Mouse (Mus musculus) cerebellum, adult 11-12 months (tissue): ENCODE results near the gene Gm16253.

Experiments
- DNase-seq: peaks from one replicate; pipeline ENCODE4 v3.0.0; 2022

Gene Gm16253

GRCm38 (mm10) chr3:96558159-96558558 is 18.6 kb upstream of the Gm16253 start:
- DNase-seq = no peak

GRCm38 (mm10) chr3:96558668-96559196 is 18.1 kb upstream of the Gm16253 start:
- no peak for DNase-seq

DNA sequence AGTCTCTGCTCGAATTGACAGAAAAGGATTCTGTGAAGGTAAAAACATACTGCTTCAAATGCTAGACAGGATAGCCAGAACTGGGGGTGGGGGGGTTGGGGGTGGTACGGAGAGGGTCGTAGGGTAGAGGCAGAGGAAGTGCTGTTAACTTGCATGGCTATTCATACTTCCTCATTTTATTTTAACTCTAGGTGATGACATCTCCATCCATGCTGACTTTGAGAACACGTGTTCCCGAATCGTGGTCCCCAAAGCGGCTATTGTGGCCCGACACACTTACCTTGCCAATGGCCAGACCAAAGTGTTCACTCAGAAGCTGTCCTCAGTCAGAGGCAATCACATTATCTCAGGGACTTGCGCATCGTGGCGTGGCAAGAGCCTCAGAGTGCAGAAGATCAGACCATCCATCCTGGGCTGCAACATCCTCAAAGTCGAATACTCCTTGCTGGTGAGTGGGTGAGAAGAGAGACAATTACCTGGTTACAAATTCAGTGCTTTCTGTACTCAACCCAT is 17.3 kb upstream of the Gm16253 start:
- no peak for DNase-seq

GRCm38 (mm10) chr3:96559911-96560850 is 16.6 kb upstream of the Gm16253 start:
- no peak for DNase-seq

DNA sequence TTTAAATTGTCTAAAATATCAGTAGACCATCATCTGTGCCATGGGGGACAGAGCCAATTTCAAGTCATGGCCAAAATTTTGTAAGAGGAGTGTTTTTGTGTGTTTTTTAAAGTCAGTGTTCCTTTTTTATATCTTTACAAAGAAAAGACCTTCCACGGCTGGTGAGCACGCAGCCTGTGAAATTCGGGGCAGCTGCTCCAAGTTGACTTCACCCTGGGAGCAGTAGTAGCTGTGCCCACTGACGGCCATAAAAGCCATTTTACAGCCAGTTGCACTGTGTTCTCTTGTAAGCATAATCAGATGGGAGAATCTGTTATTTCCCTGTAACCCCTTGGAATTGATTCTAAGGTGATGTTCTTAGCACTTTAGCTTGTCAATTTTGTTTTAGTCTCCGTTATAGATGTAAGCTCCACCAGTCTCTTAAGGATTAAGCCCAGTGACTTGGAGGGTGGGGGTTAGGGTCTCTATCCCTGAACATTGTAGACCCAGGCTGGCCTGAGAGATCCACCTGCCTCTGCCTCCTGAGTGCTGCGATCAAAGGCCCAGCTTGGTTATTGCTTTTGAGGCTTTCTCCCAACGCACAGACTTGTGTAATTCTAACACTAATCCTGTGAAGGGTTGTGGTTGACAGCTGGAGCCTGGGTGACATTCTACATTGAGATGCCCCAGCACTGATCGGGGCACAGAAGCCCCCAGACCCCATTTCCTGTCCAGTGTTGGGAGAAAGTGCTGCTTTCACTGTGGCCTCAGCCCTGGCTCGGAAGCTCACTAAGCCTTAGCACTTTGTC is 15.7 kb upstream of the Gm16253 start:
- no peak for DNase-seq

DNA sequence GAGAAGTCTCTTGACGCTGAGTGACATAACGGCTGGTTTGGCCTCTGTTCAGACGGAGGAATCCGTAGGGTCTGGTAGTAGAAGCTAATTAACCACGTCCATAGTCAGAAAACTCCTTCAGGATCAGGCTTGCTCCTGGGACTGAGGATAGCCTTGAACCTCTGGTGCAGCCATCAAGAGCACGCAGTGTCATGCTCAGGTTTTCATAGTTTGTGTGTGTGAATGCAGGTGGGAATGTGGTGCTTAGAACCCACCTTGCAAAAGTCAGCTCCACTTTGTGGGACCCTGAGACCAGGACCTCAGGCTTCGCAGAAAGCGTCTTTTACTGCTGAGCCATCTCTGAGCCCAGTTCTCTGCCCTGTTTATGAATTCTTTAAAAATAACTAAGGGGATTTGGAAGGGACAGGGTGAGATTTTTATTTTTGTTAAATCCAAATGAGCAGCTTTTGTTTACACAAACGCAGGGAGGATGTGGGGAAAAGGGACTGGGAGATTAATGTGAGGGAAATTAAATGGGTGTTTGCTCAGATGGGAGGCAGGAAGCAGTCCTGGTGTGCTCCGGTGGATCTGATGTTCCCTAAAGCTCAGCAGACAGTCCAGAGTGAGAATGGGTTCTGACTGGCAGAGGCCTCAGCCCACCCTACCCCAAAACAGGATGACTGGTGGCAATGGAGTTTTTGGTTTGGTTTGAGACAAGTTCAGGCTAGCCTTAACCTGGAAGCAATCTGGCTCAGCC is 14.7 kb upstream of the Gm16253 start:
- no peak for DNase-seq

GRCm38 (mm10) chr3:96563267-96563666 is 13.5 kb upstream of the Gm16253 start:
- DNase-seq = no peak

- DNase-seq = no peak
These were observed 12.7 kb upstream of the Gm16253 start for GRCm38 (mm10) chr3:96563911-96564632.

DNA sequence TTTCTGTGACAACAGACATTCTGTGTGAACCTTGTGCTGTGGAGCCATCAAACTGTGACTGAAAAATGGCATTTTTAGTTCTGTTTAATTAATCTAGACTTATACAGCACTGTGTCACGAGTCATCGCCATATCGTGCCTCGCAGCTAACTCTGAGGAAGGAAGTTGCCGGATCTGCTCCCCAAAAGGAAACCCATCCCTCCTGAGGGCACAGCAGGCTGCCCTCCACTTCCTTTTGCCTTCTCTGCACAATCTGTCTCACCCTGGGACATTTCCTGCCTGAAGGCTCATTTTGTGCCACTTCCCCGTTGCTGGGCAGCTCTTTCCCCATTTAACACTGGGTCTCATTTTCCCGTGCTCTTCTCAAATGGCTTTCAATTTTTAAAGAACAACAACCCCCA is 12.2 kb upstream of the Gm16253 start:
- DNase-seq = no peak

DNA sequence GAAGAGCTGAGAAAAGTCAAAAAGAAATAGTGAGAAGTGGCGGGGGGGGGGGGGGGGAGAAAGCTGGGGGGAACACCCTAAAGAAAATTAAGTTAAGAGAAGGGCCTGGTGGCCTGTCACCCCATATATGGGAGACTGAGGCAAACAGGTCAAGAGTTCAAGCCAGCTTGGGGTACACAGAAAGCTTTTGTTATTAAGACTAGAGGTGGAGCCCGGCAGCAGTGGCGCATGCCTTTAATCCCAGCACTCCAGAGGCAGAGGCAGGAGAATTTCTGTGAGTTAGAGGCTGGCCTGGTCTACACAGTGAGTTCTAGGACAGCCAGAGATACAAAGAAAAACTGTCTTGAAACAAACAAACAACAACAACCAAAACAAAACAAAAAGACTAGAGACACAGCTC is 11.7 kb upstream of the Gm16253 start:
- DNase-seq = no peak

DNA sequence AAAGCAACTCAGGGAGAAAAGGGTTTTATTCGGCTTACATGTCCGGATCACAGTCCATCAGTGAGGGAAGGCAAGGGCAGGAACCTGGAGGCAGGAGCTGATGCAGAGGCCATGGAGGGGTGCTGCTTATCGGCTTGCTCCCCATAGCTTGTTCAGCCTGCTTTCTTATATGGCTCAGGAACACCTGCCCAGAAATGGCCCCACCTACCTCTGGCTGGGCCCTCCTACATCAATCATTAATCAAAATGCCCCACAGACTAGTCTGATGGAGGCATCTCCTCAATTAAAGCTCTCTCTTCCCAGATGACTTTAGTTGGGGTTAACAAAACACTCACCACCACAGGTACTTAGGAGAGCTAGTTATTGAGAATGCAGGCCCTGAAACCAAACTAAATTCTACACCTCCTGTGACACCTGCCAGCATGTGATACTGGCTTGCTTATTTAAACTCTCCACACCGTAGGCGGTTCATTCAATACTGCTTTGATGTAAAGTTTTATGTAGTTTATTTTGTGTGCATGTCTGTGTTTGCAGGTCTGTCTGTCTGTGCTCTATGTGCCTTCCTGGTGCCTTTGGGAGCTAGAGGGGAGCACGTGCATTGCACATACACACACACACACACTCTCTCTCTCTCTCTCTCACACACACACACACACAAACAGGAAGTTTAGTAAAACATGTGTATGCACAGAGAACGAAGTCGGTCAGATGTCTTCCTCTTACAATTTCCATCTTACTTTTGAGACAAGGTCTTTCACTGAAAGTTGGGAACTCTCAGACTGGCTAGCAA is 9.9 kb upstream of the Gm16253 start:
- no peak for DNase-seq

DNA sequence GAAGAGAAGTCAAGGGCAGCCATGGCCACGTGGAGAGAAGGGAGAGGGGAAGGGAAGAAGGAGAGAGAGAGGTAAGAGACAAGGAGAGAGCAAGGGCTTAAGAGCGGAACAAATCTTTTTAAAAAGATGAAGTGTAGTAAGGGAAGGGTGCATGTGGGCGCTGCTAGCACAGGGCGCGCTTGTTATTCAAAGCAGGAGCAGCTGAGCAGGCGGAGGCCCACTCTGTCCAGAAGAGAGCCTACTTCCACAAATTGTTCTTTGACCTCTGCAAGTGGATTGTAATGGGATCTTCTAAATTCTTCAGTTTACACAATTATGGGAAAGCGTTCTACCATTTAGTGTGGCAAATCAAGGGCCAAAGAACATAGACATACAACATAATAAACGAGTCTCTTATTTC is 8.2 kb upstream of the Gm16253 start:
- DNase-seq = no peak

DNA sequence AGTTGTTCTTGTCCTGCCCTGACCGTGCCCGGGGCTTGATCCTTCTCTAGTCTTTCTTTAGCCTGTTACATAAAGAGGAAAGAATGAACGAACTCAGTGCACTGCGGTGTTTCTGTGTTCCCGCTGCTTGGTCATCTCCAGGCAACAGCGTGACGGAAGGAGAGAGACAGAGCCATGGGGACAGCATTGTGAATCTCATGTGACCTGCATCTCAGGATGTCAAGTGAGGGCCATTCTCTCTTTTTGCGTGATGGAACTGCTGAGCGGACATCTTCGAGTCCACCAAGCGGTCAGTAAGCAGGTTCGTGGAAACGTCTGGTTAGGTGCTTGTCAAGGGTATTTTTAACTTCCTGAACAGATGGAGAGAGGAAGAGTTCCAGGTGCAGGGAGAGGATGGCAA is 7.3 kb upstream of the Gm16253 start:
- no peak for DNase-seq

DNA sequence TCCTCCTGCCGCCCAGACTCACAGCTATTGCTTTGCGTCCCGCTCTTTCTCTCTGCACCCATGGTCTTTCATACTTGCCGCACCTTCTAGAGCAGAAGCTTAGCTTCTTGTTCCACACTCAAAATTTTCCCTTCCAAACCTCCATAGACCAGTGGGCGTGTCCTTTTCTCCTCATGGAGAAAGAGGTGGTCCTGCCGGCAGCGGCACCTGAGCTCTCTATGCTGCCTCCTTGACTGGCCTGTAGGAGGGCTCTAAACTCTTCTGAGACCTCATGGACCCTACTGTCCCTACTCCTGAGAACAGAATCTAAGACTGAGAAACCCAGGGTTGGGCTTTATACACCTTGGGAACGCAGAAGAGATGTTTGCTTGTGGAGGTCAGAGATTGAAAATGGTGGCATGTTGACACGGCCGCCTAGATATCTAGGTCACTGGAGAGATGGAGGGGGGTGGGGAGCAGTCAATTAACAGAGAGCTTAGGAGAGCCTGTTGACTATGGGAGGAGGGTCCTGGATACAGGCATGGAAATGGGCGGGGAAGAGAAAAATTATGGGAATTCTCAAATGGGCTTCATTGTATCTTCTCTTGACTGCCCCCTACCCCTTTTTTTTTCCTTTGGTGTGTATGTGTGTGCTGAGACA is 6.7 kb upstream of the Gm16253 start:
- no peak for DNase-seq

DNA sequence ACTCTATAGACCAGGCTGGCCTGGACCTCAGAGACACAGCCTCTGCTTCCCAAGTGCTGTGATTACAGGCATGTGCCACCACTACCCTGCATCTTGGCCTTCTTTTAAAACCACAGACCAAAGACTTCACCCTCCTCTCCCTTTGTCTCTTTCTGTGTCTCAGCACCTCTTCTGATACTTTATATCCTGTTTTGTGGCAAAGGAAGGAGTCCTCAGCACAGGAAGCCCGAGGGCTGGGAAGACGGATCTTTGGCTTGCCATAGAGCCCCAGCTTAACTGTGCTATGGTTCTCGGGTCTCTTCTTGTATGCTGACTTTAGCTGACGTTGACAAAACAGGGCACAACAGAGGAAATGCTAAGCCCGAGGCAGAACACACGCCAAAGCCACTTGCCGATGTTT is 6.1 kb upstream of the Gm16253 start:
- DNase-seq = no peak

GRCm38 (mm10) chr3:96571336-96571735 is 5.4 kb upstream of the Gm16253 start:
- no peak for DNase-seq

- no peak for DNase-seq
These were observed 4.7 kb upstream of the Gm16253 start for GRCm38 (mm10) chr3:96571896-96572698.

DNA sequence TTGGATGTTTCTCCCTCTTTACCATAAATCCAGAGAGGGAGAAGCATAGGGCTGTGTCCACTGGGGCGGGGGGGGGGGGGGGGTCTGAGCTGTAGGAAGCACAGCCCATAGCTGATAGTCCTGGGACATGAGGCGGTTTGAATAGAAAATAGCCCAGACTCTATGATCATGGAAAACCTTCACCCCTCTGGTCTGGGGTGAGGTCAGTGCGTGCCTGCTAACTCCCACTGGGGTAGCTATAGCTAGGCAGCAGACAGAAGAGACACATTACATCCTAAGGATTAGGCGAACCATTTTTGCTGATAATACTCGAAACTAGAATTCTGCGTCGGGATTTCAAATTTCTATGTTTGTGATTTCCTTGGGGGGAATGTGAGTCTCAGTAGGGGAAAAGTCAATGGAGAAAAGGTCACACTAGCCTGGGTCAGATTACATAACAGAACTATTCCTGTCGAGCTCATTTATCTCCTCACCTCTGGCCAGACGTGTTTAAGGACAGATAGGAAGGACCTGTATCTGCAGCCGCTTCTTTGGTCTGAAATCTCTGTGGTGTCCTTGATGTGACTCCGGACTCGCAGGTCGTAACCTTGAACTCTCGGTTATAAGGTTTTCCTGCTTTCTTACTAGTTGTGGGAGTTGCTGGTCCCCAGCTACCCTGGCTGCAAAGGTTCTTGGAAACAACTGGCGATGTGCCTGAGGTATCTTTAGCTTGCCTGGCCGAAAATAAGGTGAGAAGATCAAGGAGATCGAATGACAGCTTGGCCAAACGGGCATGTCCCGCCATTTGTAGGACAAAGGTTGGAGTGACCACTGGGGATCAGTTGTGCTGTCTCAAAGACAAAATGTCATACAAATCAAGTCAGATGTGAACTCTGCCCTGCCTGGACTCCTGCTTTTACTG is 2.9 kb upstream of the Gm16253 start:
- DNase-seq = no peak
